In genomic region chr5:127239706-127240105, GRCm38 (mm10) we compare ENCODE assay signal across 25 mouse cellular contexts. TPM values are rescaled to one million over a fixed set of nuclear protein-coding genes. Genes with fewer than 3 reads are reported as not detected.
A peak's percentile ranks its signal among the peaks of the same experiment; 100 is the strongest.
DNase-seq lines count a peak whose midpoint lies in the region; ATAC-seq and TF ChIP-seq lines count a peak whose summit lies in the region.
"Had no signal": no experiment of that assay in that cellular context is flagged by ENCODE, and none has a peak within 500 bp of the region (broad histone marks: within the 10 kb centered on the region; RNA-seq: fewer than 3 reads in every experiment).

No protein-coding gene starts in this region.

- peaks cover 8% of the 10 kb centered on the region for H3K9me3 ChIP-seq in midbrain, embryonic 10.5 days (replicated peaks)
- H3K9me3 ChIP-seq in midbrain, postnatal 0 days (ENCODE audit: low read length), result no peaks in the 10 kb centered on the region
- H3K9me3 ChIP-seq in stomach, postnatal 0 days (ENCODE audit: control insufficient read depth, low read length), result no peaks in the 10 kb centered on the region
- H3K9me3 ChIP-seq: heart, embryonic 12.5 days; hindbrain, embryonic 15.5 days; kidney, embryonic 15.5 days; limb, embryonic 15.5 days; liver, embryonic 15.5 days; stomach, embryonic 15.5 days had no signal

- no peak for TF ChIP-seq CTCF in midbrain, postnatal 0 days (IDR thresholded peaks at IDR 0.05)
- TF ChIP-seq CTCF in stomach, postnatal 0 days (IDR thresholded peaks at IDR 0.05; ENCODE audit: low read depth), result no peak

- H3K4me3 ChIP-seq in midbrain, embryonic 10.5 days, result no peak overlapping the region
- H3K4me3 ChIP-seq in midbrain, postnatal 0 days (ENCODE audit: low read depth, low read length), result no peak overlapping the region
- H3K4me3 ChIP-seq in stomach, postnatal 0 days (ENCODE audit: low read depth, low read length), result no peak overlapping the region
- H3K4me3 ChIP-seq: erythroblast, embryonic 14.5 days; heart, embryonic 12.5 days; hindbrain, embryonic 15.5 days; kidney, embryonic 15.5 days; limb, embryonic 15.5 days; liver, embryonic 15.5 days; stomach, embryonic 15.5 days had no signal

- H3K9ac ChIP-seq in midbrain, postnatal 0 days (replicated peaks; ENCODE audit: low read length, poor library complexity, severe bottlenecking), result no peak overlapping the region
- no peak overlapping the region for H3K9ac ChIP-seq in stomach, postnatal 0 days (ENCODE audit: low read length)
- H3K9ac ChIP-seq: heart, embryonic 12.5 days; hindbrain, embryonic 15.5 days; kidney, embryonic 15.5 days; limb, embryonic 15.5 days; liver, embryonic 15.5 days; stomach, embryonic 15.5 days had no signal

- H3K36me3 ChIP-seq in midbrain, embryonic 10.5 days, result no peaks in the 10 kb centered on the region
- no peaks in the 10 kb centered on the region for H3K36me3 ChIP-seq in midbrain, postnatal 0 days (ENCODE audit: insufficient read depth, low read length)
- no peaks in the 10 kb centered on the region for H3K36me3 ChIP-seq in stomach, postnatal 0 days (ENCODE audit: control insufficient read depth, insufficient read depth, low read length)
- H3K36me3 ChIP-seq: heart, embryonic 12.5 days; hindbrain, embryonic 15.5 days; kidney, embryonic 15.5 days; limb, embryonic 15.5 days; liver, embryonic 15.5 days; stomach, embryonic 15.5 days had no signal

- H3K27me3 ChIP-seq in midbrain, embryonic 10.5 days (ENCODE audit: low read depth, poor library complexity, severe bottlenecking), result peaks cover 76% of the 10 kb centered on the region
- H3K27me3 ChIP-seq in midbrain, postnatal 0 days (ENCODE audit: insufficient read depth, low read length), result peaks cover 13% of the 10 kb centered on the region; the same call in 1 of the 2 replicates
- peaks cover 13% of the 10 kb centered on the region for H3K27me3 ChIP-seq in stomach, postnatal 0 days (ENCODE audit: control insufficient read depth, insufficient read depth, low read length)

- WGBS in midbrain, embryonic 10.5 days, result 51% methylated on average over 7 of the region's 7 CpGs
- 59% methylated on average over 7 of the region's 7 CpGs for WGBS in midbrain, postnatal 0 days
- 53% methylated on average over 7 of the region's 7 CpGs for WGBS in stomach, postnatal 0 days

- ATAC-seq in midbrain, postnatal 0 days (ENCODE audit: low FRiP score), result no peak
- no peak for ATAC-seq in stomach, postnatal 0 days (ENCODE audit: low FRiP score, low TSS enrichment)
- ATAC-seq: forebrain, embryonic 14.5 days; intestine, postnatal 0 days; lung, postnatal 0 days; midbrain, embryonic 16.5 days had no signal

- DNase-seq in midbrain, embryonic 10.5 days (ENCODE audit: low spot score), result peak; percentile 37
- DNase-seq in midbrain, postnatal 0 days (ENCODE audit: low spot score), result no peak
- DNase-seq in embryo, embryonic 9.5 days (ENCODE audit: extremely low spot score), result peak; percentile 69
- DNase-seq in forelimb bud, embryonic 11.5 days (ENCODE audit: low read depth, low spot score), result peak; percentile 94
- DNase-seq in mesoderm, embryonic 11.5 days (ENCODE audit: low read depth, low spot score), result peak; percentile 84
- no peak for DNase-seq in stomach, postnatal 0 days (ENCODE audit: low spot score)
- no peak for DNase-seq in frontal cortex, adult 2 months (ENCODE audit: extremely low spot score in 1 of 2, low spot score in 1 of 2)
- DNase-seq in adrenal gland, adult 8-10 months, result no peak
- DNase-seq: B cell, adult 2 months; cerebellum, adult 18-20 months; heart, postnatal 14 days; kidney, postnatal 4 days; spleen, adult 18-20 months had no signal

- H3K4me1 ChIP-seq in midbrain, embryonic 10.5 days, result peaks cover 68% of the 10 kb centered on the region
- peaks cover 10% of the 10 kb centered on the region; the same call in 1 of the 2 replicates for H3K4me1 ChIP-seq in midbrain, postnatal 0 days (ENCODE audit: insufficient read depth, low read length)
- no peaks in the 10 kb centered on the region for H3K4me1 ChIP-seq in stomach, postnatal 0 days (replicated peaks; ENCODE audit: control insufficient read depth, insufficient read depth)
- H3K4me1 ChIP-seq: liver, embryonic 15.5 days had no signal

- H3K4me2 ChIP-seq in midbrain, postnatal 0 days (ENCODE audit: low read depth, low read length, poor library complexity, severe bottlenecking), result no peak overlapping the region
- H3K4me2 ChIP-seq in stomach, postnatal 0 days (replicated peaks; ENCODE audit: low read depth), result no peak overlapping the region
- H3K4me2 ChIP-seq: heart, embryonic 12.5 days; hindbrain, embryonic 15.5 days; kidney, embryonic 15.5 days; limb, embryonic 15.5 days; liver, embryonic 15.5 days; stomach, embryonic 15.5 days had no signal

- TF ChIP-seq EP300 in stomach, postnatal 0 days (optimal IDR thresholded peaks at IDR 0.05), result no peak

- no peak overlapping the region for H3K27ac ChIP-seq in midbrain, embryonic 10.5 days (replicated peaks)
- no peak overlapping the region for H3K27ac ChIP-seq in midbrain, postnatal 0 days (ENCODE audit: low read depth, low read length)
- H3K27ac ChIP-seq in stomach, postnatal 0 days (replicated peaks), result no peak overlapping the region
- H3K27ac ChIP-seq: hindbrain, embryonic 15.5 days; kidney, embryonic 15.5 days; liver, embryonic 15.5 days; stomach, embryonic 15.5 days had no signal

RNA-seq across cellular contexts. Expression of gene Tmem132c, which starts 1.9 kb away (rescaled TPM):
- polyA plus RNA-seq in midbrain, embryonic 10.5 days (2016; fragmentation: Nextera tagmentation; extraction: Ambion mirVana), result 30.0 and 34.0 TPM in 2 replicates
- 37.9 and 40.0 TPM in 2 replicates for total RNA-seq in midbrain, postnatal 0 days (2014; rRNA removed)
- polyA plus RNA-seq in midbrain, postnatal 0 days (2015; fragmentation: Nextera tagmentation; extraction: Ambion mirVana), result 8.7 and 10.2 TPM in 2 replicates
- 1.7 and 2.5 TPM in 2 replicates for polyA plus RNA-seq in stomach, postnatal 0 days (2015; fragmentation: Nextera tagmentation; extraction: Ambion mirVana)
- polyA plus RNA-seq in frontal cortex, adult 2 months (2012; rRNA removed), result 2.6 and 2.9 TPM in 2 replicates
- total RNA-seq in adrenal gland, adult 8-10 months (2022), result under 1 TPM; 0.35 to 0.75 (median 0.39) TPM
- total RNA-seq: megakaryocyte progenitor cell, adult 5-6 weeks had no signal
- polyA plus RNA-seq: erythroblast, embryonic 14.5 days had no signal

Comparison
In these comparisons a context has a peak if more than half of its experiments do, and no peak if none do; other contexts are left out.
1. DNase-seq: peak in midbrain, embryonic 10.5 days (single experiment), embryo, embryonic 9.5 days (single experiment), forelimb bud, embryonic 11.5 days (single experiment) and mesoderm, embryonic 11.5 days (single experiment); none in midbrain, postnatal 0 days (single experiment), stomach, postnatal 0 days (single experiment), frontal cortex, adult 2 months (0 of 2) and adrenal gland, adult 8-10 months (single experiment).